Mouse (Mus musculus) embryonic facial prominence, embryonic 12.5 days (tissue): Measurements from ENCODE around the gene Ssbp3. TPM values are rescaled to one million over a fixed set of nuclear protein-coding genes. Genes with fewer than 3 reads are reported as not detected.

Experiments used
- ATAC-seq: fragments of 200-750 bp; cut with Nextera tagmentation; 2 replicates; pipeline ENCODE4 v1.8.0; 2017; ENCODE audit not compliant: insufficient number of reproducible peaks, insufficient read depth, low FRiP score, low TSS enrichment
- H3K27ac ChIP-seq: fragments of 300-500 bp; sonication (generic); 2 replicates; pipeline ENCODE4 v1.5.1; 2016; ENCODE audit warnings: mild to moderate bottlenecking
- H3K27me3 ChIP-seq: fragments of 300-500 bp; sonication (generic); 2 replicates; pipeline ENCODE4 v1.6.1; 2016; ENCODE audit warnings: mild to moderate bottlenecking, moderate library complexity
- H3K36me3 ChIP-seq: fragments of 300-500 bp; sonication (generic); 2 replicates; pipeline ENCODE4 v1.6.1; 2016; ENCODE audit warnings: mild to moderate bottlenecking
- H3K4me1 ChIP-seq: fragments of 300-500 bp; sonication (generic); 2 replicates; pipeline ENCODE4 v1.6.1; 2016
- H3K4me2 ChIP-seq: fragments of 300-500 bp; sonication (generic); replicated peaks from 2 replicates; pipeline ENCODE4 v1.6.1; 2016; ENCODE audit warnings: mild to moderate bottlenecking, moderate library complexity
- H3K4me3 ChIP-seq: fragments of 300-500 bp; sonication (generic); 2 replicates; pipeline ENCODE4 v1.5.1; 2016; ENCODE audit warnings: mild to moderate bottlenecking
- H3K9ac ChIP-seq: fragments of 300-500 bp; sonication (generic); 2 replicates; pipeline ENCODE4 v1.6.1; 2016; ENCODE audit warnings: mild to moderate bottlenecking, moderate library complexity
- H3K9me3 ChIP-seq: fragments of 300-500 bp; sonication (generic); 2 replicates; pipeline ENCODE4 v1.6.1; 2016; ENCODE audit warnings: mild to moderate bottlenecking, moderate library complexity
- WGBS: fragments of 180-500 bp; shearing (Covaris S2); methylation state at CpG from one replicate; pipeline ENCODE4 v1.1.7; 2016; 5-methylcytosine and 5-hydroxymethylcytosine counted together
- polyA plus RNA-seq: library from polyadenylated mRNA; unstranded; fragments of >200 nt; fragmentation: Nextera tagmentation; extraction: Ambion mirVana; gene quantifications from 2 replicates; pipeline ENCODE4 v1.2.1, GENCODE M21; 2016

Ssbp3 gene
- polyA plus RNA-seq, 1 experiment from 2014 or later, result 279 TPM

GRCm38 (mm10) chr4:107067151-107067840 is 156.8 kb downstream of the Ssbp3 start:
- Histone ChIP-seq H3K36me3 (peaks cover 22% of the 10 kb centered on the region), H3K9ac (peak overlapping the region; percentile 89), H3K27ac (no peak overlapping the region; the same call in 1 of the 2 replicates), H3K27me3 (no peaks in the 10 kb centered on the region), H3K4me2 (peak overlapping the region; percentile 98), H3K9me3 (no peaks in the 10 kb centered on the region), H3K4me1 (peaks cover 17% of the 10 kb centered on the region), H3K4me3 (peak overlapping the region; percentile 89)
- WGBS, result 5% methylated on average over 33 of the region's 33 CpGs
- ATAC-seq, result 0 out of 2 replicates have a peak, but pooled peaks have one; percentile 11

GRCm38 (mm10) chr4:107072343-107072742 is 161.8 kb downstream of the Ssbp3 start:
- H3K9ac ChIP-seq, result no peak overlapping the region
- H3K9me3 ChIP-seq, result no peaks in the 10 kb centered on the region
- peaks cover 4% of the 10 kb centered on the region for H3K4me1 ChIP-seq
- no peaks in the 10 kb centered on the region for H3K36me3 ChIP-seq
- WGBS, result 84% methylated on average over 9 of the region's 9 CpGs
- ATAC-seq, result no peak
- H3K4me2 ChIP-seq, result no peak overlapping the region
- H3K27ac ChIP-seq, result no peak overlapping the region
- no peaks in the 10 kb centered on the region for H3K27me3 ChIP-seq
- no peak overlapping the region for H3K4me3 ChIP-seq

GRCm38 (mm10) chr4:107075456-107075855 is 165.0 kb downstream of the Ssbp3 start:
- H3K9ac ChIP-seq, result no peak overlapping the region
- no peaks in the 10 kb centered on the region for H3K27me3 ChIP-seq
- no peak overlapping the region for H3K4me3 ChIP-seq
- H3K9me3 ChIP-seq, result no peaks in the 10 kb centered on the region
- no peak overlapping the region for H3K4me2 ChIP-seq
- no peak for ATAC-seq
- 0 out of 2 replicates have a peak, but pooled peaks cover 4% of the 10 kb centered on the region for H3K4me1 ChIP-seq
- WGBS, result 79% methylated on average over 5 of the region's 5 CpGs
- no peaks in the 10 kb centered on the region for H3K36me3 ChIP-seq
- no peak overlapping the region for H3K27ac ChIP-seq

DNA sequence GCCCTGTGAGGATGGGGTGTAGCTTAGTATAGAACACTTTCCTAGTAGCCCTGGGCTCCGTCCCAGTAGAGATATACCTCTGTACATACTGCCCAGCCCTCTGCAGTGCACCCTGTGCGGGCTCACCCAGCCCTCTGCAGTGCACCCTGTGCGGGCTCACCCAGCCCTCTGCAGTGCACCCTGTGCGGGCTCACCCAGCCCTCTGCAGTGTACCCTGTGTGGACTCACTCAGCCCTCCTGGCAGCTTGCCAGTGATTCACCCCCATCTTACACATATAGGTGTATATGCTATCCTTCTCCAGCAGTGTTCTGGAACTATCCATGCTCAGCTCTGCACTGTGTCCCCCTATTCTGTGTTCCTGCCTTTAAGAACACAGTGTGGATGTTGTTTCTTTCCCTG is 168.4 kb downstream of the Ssbp3 start:
- Histone ChIP-seq H3K4me2 (no peak overlapping the region), H3K27me3 (no peaks in the 10 kb centered on the region), H3K4me1 (0 out of 2 replicates have a peak, but pooled peaks cover 4% of the 10 kb centered on the region), H3K36me3 (no peaks in the 10 kb centered on the region), H3K9ac (no peak overlapping the region), H3K27ac (no peak overlapping the region), H3K9me3 (no peaks in the 10 kb centered on the region), H3K4me3 (no peak overlapping the region)
- WGBS, result 93% methylated on average over 4 of the region's 4 CpGs
- peak; percentile 74; the same call in 1 of the 2 replicates for ATAC-seq

- no peaks in the 10 kb centered on the region for H3K9me3 ChIP-seq
- H3K4me3 ChIP-seq, result no peak overlapping the region
- H3K4me2 ChIP-seq, result no peak overlapping the region
- no peaks in the 10 kb centered on the region for H3K27me3 ChIP-seq
- no peak overlapping the region for H3K9ac ChIP-seq
- no peaks in the 10 kb centered on the region for H3K36me3 ChIP-seq
- H3K27ac ChIP-seq, result no peak overlapping the region
- ATAC-seq, result no peak
- H3K4me1 ChIP-seq, result peaks cover 11% of the 10 kb centered on the region
Observed at GRCm38 (mm10) chr4:107079716-107080115, 169.2 kb downstream of the Ssbp3 start.

DNA sequence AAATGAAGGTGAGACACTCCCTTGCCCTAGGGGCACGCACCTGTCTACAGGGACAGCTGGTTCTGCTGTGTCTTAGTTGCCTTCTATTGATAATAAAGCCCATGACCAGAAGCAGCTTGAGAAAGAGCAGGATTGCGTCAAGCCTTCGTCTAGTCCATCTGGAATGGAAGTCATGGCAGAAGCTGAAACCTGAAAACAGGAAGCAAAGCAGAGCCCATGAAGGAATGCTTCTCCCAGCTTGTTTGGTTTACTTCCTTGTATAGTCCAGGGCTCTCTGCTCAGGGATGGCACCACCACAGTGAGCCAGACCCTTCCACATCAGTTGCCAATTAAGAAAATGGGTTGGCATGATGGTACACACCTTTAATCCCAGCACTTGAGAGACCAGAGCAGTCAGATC is 171.7 kb downstream of the Ssbp3 start:
- Histone ChIP-seq H3K4me2 (no peak overlapping the region), H3K9ac (no peak overlapping the region), H3K4me3 (no peak overlapping the region), H3K27ac (no peak overlapping the region), H3K4me1 (peaks cover 17% of the 10 kb centered on the region), H3K9me3 (no peaks in the 10 kb centered on the region), H3K36me3 (no peaks in the 10 kb centered on the region), H3K27me3 (no peaks in the 10 kb centered on the region)
- WGBS, result 80% methylated on average over 3 of the region's 3 CpGs
- ATAC-seq, result no peak

DNA sequence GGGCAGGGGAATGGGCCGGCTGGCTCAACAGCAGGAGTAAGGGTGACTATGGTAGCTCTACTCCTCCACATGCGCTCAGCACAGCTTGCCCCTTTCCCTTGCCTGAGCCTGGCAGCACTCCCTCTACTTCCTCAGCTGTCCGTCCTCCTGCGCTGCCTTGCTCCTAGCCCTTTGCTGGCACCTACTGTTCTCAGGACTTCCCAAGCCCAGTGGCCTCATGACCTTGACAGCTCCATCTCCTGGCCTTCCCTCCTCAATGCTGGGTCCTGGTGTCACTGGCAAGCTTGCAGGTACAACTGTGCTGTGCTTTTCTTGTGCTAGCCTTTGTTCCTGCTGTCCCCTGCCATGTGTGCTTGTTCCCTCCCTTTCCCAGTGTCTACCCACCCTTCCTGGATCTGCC is 172.6 kb downstream of the Ssbp3 start:
- Histone ChIP-seq H3K9me3 (no peaks in the 10 kb centered on the region), H3K27me3 (no peaks in the 10 kb centered on the region), H3K27ac (no peak overlapping the region), H3K4me2 (no peak overlapping the region), H3K4me3 (no peak overlapping the region), H3K4me1 (peaks cover 17% of the 10 kb centered on the region), H3K36me3 (no peaks in the 10 kb centered on the region), H3K9ac (no peak overlapping the region)
- WGBS, result 96% methylated on average over 4 of the region's 4 CpGs
- ATAC-seq, result no peak

- no peak overlapping the region for H3K4me3 ChIP-seq
- H3K4me2 ChIP-seq, result no peak overlapping the region
- no peaks in the 10 kb centered on the region for H3K9me3 ChIP-seq
- no peaks in the 10 kb centered on the region for H3K27me3 ChIP-seq
- ATAC-seq, result no peak
- no peak overlapping the region for H3K9ac ChIP-seq
- H3K4me1 ChIP-seq, result peaks cover 14% of the 10 kb centered on the region
- WGBS, result 18% methylated on average over 1 of the region's 1 CpGs
- H3K27ac ChIP-seq, result no peak overlapping the region
- no peaks in the 10 kb centered on the region for H3K36me3 ChIP-seq
Observed at GRCm38 (mm10) chr4:107084343-107084742, 173.8 kb downstream of the Ssbp3 start.

DNA sequence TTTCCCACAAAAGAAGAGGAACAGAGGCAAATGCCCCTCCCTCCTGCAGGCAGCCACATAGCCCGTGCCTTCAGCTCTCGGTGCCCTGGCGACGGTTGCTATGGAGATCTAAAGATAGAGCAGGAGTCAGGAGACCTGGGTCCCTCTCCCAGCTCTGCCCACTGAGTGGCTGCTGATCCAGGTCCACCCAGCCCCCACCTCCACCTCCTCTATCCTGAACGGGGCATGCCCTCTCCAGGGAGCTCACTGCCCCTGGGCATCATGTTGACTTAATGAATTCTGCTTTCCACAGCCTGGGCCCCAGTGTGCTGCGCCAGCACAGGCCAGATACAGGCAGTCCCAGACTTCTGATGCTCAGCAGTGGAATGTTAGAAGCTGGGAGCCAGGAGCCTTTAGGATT is 174.4 kb downstream of the Ssbp3 start:
- no peak overlapping the region; the same call in 1 of the 2 replicates for H3K27ac ChIP-seq
- H3K4me1 ChIP-seq, result peaks cover 14% of the 10 kb centered on the region
- H3K4me2 ChIP-seq, result no peak overlapping the region
- H3K9me3 ChIP-seq, result no peaks in the 10 kb centered on the region
- ATAC-seq, result 0 out of 2 replicates have a peak, but pooled peaks have one; percentile 48
- no peak overlapping the region for H3K4me3 ChIP-seq
- no peaks in the 10 kb centered on the region for H3K36me3 ChIP-seq
- H3K27me3 ChIP-seq, result no peaks in the 10 kb centered on the region
- WGBS, result 8% methylated on average over 6 of the region's 6 CpGs
- H3K9ac ChIP-seq, result no peak overlapping the region

DNA sequence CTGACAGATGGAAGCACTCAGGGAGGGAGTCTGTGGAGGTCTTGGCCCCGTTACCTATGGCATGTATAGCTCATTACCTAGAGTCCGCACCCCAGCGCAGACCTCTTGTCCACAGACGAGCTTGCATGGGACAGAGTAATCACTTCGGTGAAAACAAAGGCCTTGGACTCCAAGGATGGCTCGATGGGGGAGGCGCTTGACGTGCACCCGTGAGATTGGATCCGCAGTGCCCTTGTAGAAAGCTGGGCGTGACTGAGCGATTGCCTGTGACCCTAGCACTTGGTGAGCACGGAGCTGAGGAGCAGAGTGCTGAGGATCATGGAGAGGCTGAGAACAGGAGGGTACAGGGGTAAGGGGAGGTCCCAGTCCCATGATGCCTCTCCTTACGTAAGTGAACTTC is 181.2 kb downstream of the Ssbp3 start:
- H3K4me2 ChIP-seq, result no peak overlapping the region
- ATAC-seq, result no peak
- H3K4me1 ChIP-seq, result peaks cover 19% of the 10 kb centered on the region; the same call in 1 of the 2 replicates
- 78% methylated on average over 14 of the region's 14 CpGs for WGBS
- no peak overlapping the region for H3K4me3 ChIP-seq
- no peaks in the 10 kb centered on the region for H3K27me3 ChIP-seq
- H3K36me3 ChIP-seq, result no peaks in the 10 kb centered on the region
- H3K9me3 ChIP-seq, result no peaks in the 10 kb centered on the region
- no peak overlapping the region for H3K27ac ChIP-seq
- no peak overlapping the region for H3K9ac ChIP-seq

DNA sequence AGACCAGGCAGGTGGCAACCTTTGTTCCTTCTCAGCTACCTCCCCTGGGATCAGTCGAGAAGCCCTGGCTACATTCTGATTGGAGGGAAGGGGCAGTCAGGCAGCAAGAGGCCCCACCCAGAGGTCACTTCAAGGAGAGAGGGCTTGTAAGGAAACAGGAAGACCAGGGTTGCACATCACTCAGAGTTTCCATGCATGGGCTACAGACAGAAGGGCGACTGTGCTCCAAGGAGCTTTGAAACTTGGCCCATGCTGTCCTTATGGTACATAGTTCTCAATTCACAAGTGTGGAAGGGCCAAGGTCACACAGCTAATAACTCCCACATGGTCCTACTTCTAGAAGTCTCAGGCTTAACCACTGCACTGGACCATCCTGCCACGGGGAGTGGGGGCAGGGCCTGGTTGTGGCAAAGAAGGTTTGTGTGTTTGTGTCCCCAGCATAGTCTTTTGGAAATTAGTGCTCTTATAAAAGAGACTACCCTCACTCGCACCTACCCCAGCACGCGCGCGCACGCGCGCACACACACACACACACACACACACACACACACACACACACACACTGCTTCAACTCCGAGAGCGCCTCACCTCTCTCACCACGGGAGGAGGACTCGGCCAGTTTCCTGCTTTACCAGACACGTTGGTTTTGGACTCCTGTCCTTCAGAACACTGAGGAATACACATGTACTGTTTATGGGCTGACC is 184.1 kb downstream of the Ssbp3 start:
- Histone ChIP-seq H3K27me3 (no peaks in the 10 kb centered on the region), H3K27ac (no peak overlapping the region), H3K9ac (no peak overlapping the region), H3K4me2 (no peak overlapping the region), H3K4me3 (no peak overlapping the region), H3K4me1 (peaks cover 24% of the 10 kb centered on the region; the same call in 1 of the 2 replicates), H3K36me3 (no peaks in the 10 kb centered on the region), H3K9me3 (no peaks in the 10 kb centered on the region)
- ATAC-seq, result no peak
- 56% methylated on average over 16 of the region's 16 CpGs for WGBS

- Histone ChIP-seq H3K27ac (no peak overlapping the region), H3K4me2 (no peak overlapping the region), H3K9me3 (no peaks in the 10 kb centered on the region), H3K4me1 (peaks cover 24% of the 10 kb centered on the region; the same call in 1 of the 2 replicates), H3K4me3 (no peak overlapping the region), H3K36me3 (no peaks in the 10 kb centered on the region), H3K9ac (no peak overlapping the region), H3K27me3 (no peaks in the 10 kb centered on the region)
- no peak for ATAC-seq
- WGBS, result 25% methylated on average over 6 of the region's 6 CpGs
Observed at GRCm38 (mm10) chr4:107096043-107096442, 185.5 kb downstream of the Ssbp3 start.
